Mouse (Mus musculus) embryonic fibroblast, embryonic 13.5 days (primary cell): ENCODE results near the gene Acpp. TPM values are rescaled to one million over a fixed set of nuclear protein-coding genes. Genes with fewer than 3 reads are reported as not detected.

Experiments used
- H3K27ac ChIP-seq: 2 replicates; pipeline ENCODE4 v1.5.1; 2012; ENCODE audit warnings: low read length, control low read depth, inconsistent platforms; ENCODE audit not compliant: insufficient read depth
- H3K4me1 ChIP-seq: 2 replicates; pipeline ENCODE4 v1.6.1; 2011; ENCODE audit warnings: low read length; ENCODE audit not compliant: control insufficient read depth, insufficient read depth
- H3K4me3 ChIP-seq: 2 replicates; pipeline ENCODE4 v1.5.1; 2011; ENCODE audit warnings: mild to moderate bottlenecking, control low read depth, low read length; ENCODE audit not compliant: insufficient read depth
- CTCF ChIP-seq: IDR thresholded peaks from 2 replicates; pipeline ENCODE4 v1.5.1; 2011; ENCODE audit warnings: mild to moderate bottlenecking, control low read depth, low read length, moderate library complexity, borderline replicate concordance; ENCODE audit not compliant: insufficient read depth
- POLR2A ChIP-seq: IDR thresholded peaks from 2 replicates; pipeline ENCODE4 v1.6.1; 2011; ENCODE audit warnings: low read depth, mild to moderate bottlenecking, control low read depth, low read length, moderate library complexity
- polyA plus RNA-seq: library from polyadenylated mRNA; stranded (reverse); fragments of >200 nt; gene quantifications from 2 replicates; pipeline ENCODE4 v1.2.4, GENCODE M21; 2011; ENCODE audit warnings: low read depth; ENCODE audit not compliant: missing spikeins, insufficient read length

Acpp gene
- polyA plus RNA-seq, 1 experiment: 0.84 TPM

GRCm38 (mm10) chr9:104305333-104306111, 32.0 kb downstream of the Acpp start:
- TF ChIP-seq POLR2A: no peak
- TF ChIP-seq CTCF: no peak
- peaks cover 2% of the 10 kb centered on the region; the same call in 1 of the 2 replicates for H3K4me1 ChIP-seq
- H3K27ac ChIP-seq: no peak overlapping the region
- no peak overlapping the region for H3K4me3 ChIP-seq

- no peak for TF ChIP-seq POLR2A
- TF ChIP-seq CTCF: no peak
- Histone ChIP-seq H3K27ac (no peak overlapping the region), H3K4me3 (no peak overlapping the region), H3K4me1 (peaks cover 2% of the 10 kb centered on the region; the same call in 1 of the 2 replicates)
Measured at GRCm38 (mm10) chr9:104304800-104305199, 32.7 kb downstream of the Acpp start.

- Histone ChIP-seq H3K4me3 (no peak overlapping the region), H3K4me1 (peaks cover 2% of the 10 kb centered on the region; the same call in 1 of the 2 replicates), H3K27ac (no peak overlapping the region)
- no peak for TF ChIP-seq POLR2A
- no peak for TF ChIP-seq CTCF
Measured at GRCm38 (mm10) chr9:104304376-104304775, 33.2 kb downstream of the Acpp start.

GRCm38 (mm10) chr9:104300569-104300968, 37.0 kb downstream of the Acpp start:
- no peak overlapping the region for H3K27ac ChIP-seq
- no peak overlapping the region for H3K4me3 ChIP-seq
- TF ChIP-seq POLR2A: no peak
- no peak for TF ChIP-seq CTCF
- H3K4me1 ChIP-seq: no peaks in the 10 kb centered on the region

- H3K4me1 ChIP-seq: no peaks in the 10 kb centered on the region
- no peak for TF ChIP-seq CTCF
- TF ChIP-seq POLR2A: no peak
- H3K27ac ChIP-seq: no peak overlapping the region
- H3K4me3 ChIP-seq: no peak overlapping the region
Measured at GRCm38 (mm10) chr9:104297041-104297440, 40.5 kb downstream of the Acpp start.

GRCm38 (mm10) chr9:104284934-104285333, 52.6 kb downstream of the Acpp start:
- Histone ChIP-seq H3K4me3 (no peak overlapping the region), H3K27ac (no peak overlapping the region), H3K4me1 (no peaks in the 10 kb centered on the region)
- no peak for TF ChIP-seq CTCF
- TF ChIP-seq POLR2A: no peak

- H3K27ac ChIP-seq: no peak overlapping the region
- H3K4me3 ChIP-seq: no peak overlapping the region
- TF ChIP-seq POLR2A: no peak
- no peak for TF ChIP-seq CTCF
- no peaks in the 10 kb centered on the region for H3K4me1 ChIP-seq
Measured at GRCm38 (mm10) chr9:104282536-104282935, 55.0 kb downstream of the Acpp start.

- no peak overlapping the region for H3K27ac ChIP-seq
- H3K4me1 ChIP-seq: no peaks in the 10 kb centered on the region
- TF ChIP-seq POLR2A (no peak), CTCF (no peak)
- no peak overlapping the region for H3K4me3 ChIP-seq
Measured at GRCm38 (mm10) chr9:104281737-104282136, 55.8 kb downstream of the Acpp start.

GRCm38 (mm10) chr9:104280725-104281495, 56.6 kb downstream of the Acpp start:
- Histone ChIP-seq H3K4me3 (no peak overlapping the region), H3K27ac (no peak overlapping the region), H3K4me1 (no peaks in the 10 kb centered on the region)
- TF ChIP-seq POLR2A (no peak), CTCF (no peak)

- Histone ChIP-seq H3K4me1 (no peaks in the 10 kb centered on the region), H3K4me3 (no peak overlapping the region), H3K27ac (no peak overlapping the region)
- TF ChIP-seq POLR2A: no peak
- no peak for TF ChIP-seq CTCF
Measured at GRCm38 (mm10) chr9:104277528-104278162, 59.9 kb downstream of the Acpp start.
